Mouse (Mus musculus): ENCODE results near the gene Vps53.
"Not testable (repeated sequence)": the region's sequence is repeated elsewhere in the genome, so short reads cannot be mapped to it uniquely, and the experiment has no call there.

Gene Vps53

DNA sequence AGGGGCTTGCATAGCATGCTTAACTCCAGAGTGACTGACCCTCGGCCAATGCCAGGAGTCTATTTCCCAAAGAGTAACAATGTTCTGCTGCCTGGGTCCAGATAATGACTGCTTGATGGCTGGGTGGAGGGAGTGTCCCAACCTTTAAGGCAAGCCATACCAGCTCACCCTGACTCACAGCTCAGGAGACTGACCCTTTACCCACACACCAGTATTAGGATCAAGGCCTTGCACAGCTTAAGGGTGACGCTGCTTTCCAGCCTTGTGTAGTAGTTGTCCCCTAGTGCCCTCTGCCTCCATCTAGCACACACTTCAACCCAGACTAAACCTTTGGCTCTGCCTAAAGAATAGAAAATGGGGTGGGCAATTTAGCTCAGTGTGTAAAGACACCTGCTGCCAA lies 171.3 kb downstream of the Vps53 start:
- in situ Hi-C loops (cut with MboI; ENCODE audit: low pct_unique_long_range_greater_than_20kb in 1 of 2, low sequenced_read_pairs in 2 of 2, unreplicated experiment in 1 of 2), result no loop called here

- in situ Hi-C loops (cut with MboI; ENCODE audit: low pct_unique_long_range_greater_than_20kb in 1 of 2, low sequenced_read_pairs in 2 of 2, unreplicated experiment in 1 of 2), result not testable (repeated sequence)
Measured at GRCm38 (mm10) chr11:76004276-76004675, 175.2 kb downstream of the Vps53 start.

DNA sequence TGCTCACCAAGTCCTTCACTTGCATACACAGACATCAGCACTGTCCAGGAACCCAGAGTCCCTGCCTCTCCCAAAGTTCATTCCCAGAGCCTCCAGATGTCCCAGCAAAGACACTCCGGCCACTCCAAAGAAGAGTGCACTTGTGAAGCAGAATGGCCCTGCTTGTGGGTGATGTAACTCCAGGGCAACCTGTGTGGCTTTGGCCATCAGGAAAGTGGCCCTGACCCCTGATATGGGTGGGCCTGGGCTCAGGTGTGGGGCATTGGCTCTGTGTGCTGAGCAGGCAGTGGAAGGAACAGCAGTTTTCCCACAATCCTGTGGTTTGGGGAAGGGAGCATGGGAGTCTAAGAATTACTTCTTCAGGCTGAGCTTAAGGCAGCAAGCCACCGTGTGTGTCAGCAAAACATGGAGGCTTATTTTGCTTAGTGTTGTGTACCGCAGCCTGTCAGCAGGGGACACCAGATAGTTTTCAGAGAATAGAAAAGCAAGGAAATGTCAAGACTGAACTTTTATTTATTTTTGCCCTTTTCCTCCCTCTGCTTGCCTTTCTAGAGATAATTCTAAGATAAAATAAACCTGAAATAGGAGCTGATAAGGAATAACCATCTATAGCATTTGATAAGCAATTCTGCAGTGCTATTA lies 178.1 kb downstream of the Vps53 start:
- in situ Hi-C loops (cut with MboI; ENCODE audit: low pct_unique_long_range_greater_than_20kb in 1 of 2, low sequenced_read_pairs in 2 of 2, unreplicated experiment in 1 of 2), result no loop called here

GRCm38 (mm10) chr11:76000701-76001100 lies 178.7 kb downstream of the Vps53 start:
- in situ Hi-C loops (cut with MboI; ENCODE audit: low pct_unique_long_range_greater_than_20kb in 1 of 2, low sequenced_read_pairs in 2 of 2, unreplicated experiment in 1 of 2), result no loop called here

GRCm38 (mm10) chr11:75999440-76000155 lies 179.8 kb downstream of the Vps53 start, which contains the start of gene 1700016K19Rik:
TSS of gene 1700016K19Rik (plus strand) at chr11:75999912.
- in situ Hi-C loops (cut with MboI; ENCODE audit: low pct_unique_long_range_greater_than_20kb in 1 of 2, low sequenced_read_pairs in 2 of 2, unreplicated experiment in 1 of 2), result no loop called here
